Mouse (Mus musculus) lung, embryonic 14.5 days (tissue): Measurements from ENCODE around the gene Bag1. TPM values are rescaled to one million over a fixed set of nuclear protein-coding genes. Genes with fewer than 3 reads are reported as not detected.

Source experiments
- ATAC-seq: fragments of 200-750 bp; cut with Nextera tagmentation; 2 replicates; pipeline ENCODE4 v1.8.0; 2017; ENCODE audit warnings: mild to moderate bottlenecking, moderate TSS enrichment, moderate library complexity; ENCODE audit not compliant: insufficient read depth
- DNase-seq: peaks from one replicate; pipeline ENCODE4 v3.0.0-alpha.2; 2015
- H3K27ac ChIP-seq: fragments of 300-500 bp; sonication (generic); 2 replicates; pipeline ENCODE4 v1.5.1; 2014; ENCODE audit warnings: low read depth, mild to moderate bottlenecking, moderate library complexity
- H3K27me3 ChIP-seq: fragments of 300-500 bp; sonication (generic); 2 replicates; pipeline ENCODE4 v1.6.1; 2014; ENCODE audit warnings: low read length, control low read depth; ENCODE audit not compliant: insufficient read depth
- H3K36me3 ChIP-seq: fragments of 300-500 bp; sonication (generic); 2 replicates; pipeline ENCODE4 v1.6.1; 2014; ENCODE audit warnings: control low read depth; ENCODE audit not compliant: insufficient read depth
- H3K4me1 ChIP-seq: fragments of 300-500 bp; sonication (generic); 2 replicates; pipeline ENCODE4 v1.6.1; 2014; ENCODE audit warnings: antibody characterized with exemption, control low read depth; ENCODE audit not compliant: insufficient read depth
- H3K4me2 ChIP-seq: fragments of 300-500 bp; sonication (generic); 2 replicates; pipeline ENCODE4 v1.6.1; 2014; ENCODE audit warnings: mild to moderate bottlenecking
- H3K4me3 ChIP-seq: fragments of 300-500 bp; sonication (generic); 2 replicates; pipeline ENCODE4 v1.5.1; 2014; ENCODE audit warnings: low read depth, low read length
- H3K9ac ChIP-seq: fragments of 300-500 bp; sonication (generic); 2 replicates; pipeline ENCODE4 v1.6.1; 2014
- H3K9me3 ChIP-seq: fragments of 300-500 bp; sonication (generic); 2 replicates; pipeline ENCODE4 v1.6.1; 2016; ENCODE audit warnings: low read depth, low read length, control low read depth
- CTCF ChIP-seq: IDR thresholded peaks from 2 replicates; pipeline ENCODE4 v1.5.1; 2016; ENCODE audit warnings: antibody characterized with exemption, low read depth
- WGBS: fragments of 180-500 bp; shearing (Covaris S2); extraction: QIAGEN DNeasy Blood & Tissue Kit; methylation state at CpG from one replicate; pipeline ENCODE4 v1.1.7; 2014; 5-methylcytosine and 5-hydroxymethylcytosine counted together
- polyA plus RNA-seq: library from polyadenylated mRNA; unstranded; fragments of >200 nt; fragmentation: Nextera tagmentation; extraction: Ambion mirVana; gene quantifications from 2 replicates; pipeline ENCODE4 v1.2.1, GENCODE M21; 2014

Gene Bag1
- polyA plus RNA-seq, 1 experiment from 2014 or later, result 210 TPM

DNA sequence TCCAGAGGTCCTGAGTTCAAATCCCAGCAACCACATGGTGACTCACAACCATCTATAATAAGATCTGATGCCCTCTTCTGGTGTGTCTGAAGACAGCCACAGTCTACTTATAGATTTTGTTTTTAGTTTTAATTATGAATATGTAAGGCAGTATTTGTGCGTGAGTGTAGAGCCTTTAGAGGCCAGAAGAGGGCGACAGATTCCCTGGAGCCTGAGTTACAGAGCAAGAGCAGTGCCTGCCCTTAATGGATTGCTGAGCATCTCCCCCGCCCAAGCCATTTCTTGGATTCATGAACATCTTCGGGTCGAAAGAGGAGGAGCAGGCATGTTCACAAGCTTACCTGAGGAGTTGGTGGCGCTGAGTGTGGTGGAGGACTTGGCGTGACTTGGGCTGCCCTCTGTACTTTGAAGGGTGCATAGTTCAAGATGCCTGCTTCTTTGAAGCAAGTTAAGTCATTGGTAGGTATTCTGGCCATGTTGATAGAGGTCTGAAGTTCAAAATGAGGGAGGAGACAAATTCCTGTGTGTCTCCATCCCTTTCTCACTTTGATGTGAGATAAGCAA, 31.4 kb downstream of the Bag1 start:
- Histone ChIP-seq H3K4me2 (no peak overlapping the region), H3K27me3 (no peaks in the 10 kb centered on the region), H3K9ac (no peak overlapping the region), H3K36me3 (no peaks in the 10 kb centered on the region), H3K27ac (no peak overlapping the region), H3K9me3 (no peaks in the 10 kb centered on the region), H3K4me3 (no peak overlapping the region), H3K4me1 (no peaks in the 10 kb centered on the region)
- ATAC-seq (no peak), DNase-seq (no peak)
- no peak for TF ChIP-seq CTCF
- 94% methylated on average over 7 of the region's 7 CpGs for WGBS

DNA sequence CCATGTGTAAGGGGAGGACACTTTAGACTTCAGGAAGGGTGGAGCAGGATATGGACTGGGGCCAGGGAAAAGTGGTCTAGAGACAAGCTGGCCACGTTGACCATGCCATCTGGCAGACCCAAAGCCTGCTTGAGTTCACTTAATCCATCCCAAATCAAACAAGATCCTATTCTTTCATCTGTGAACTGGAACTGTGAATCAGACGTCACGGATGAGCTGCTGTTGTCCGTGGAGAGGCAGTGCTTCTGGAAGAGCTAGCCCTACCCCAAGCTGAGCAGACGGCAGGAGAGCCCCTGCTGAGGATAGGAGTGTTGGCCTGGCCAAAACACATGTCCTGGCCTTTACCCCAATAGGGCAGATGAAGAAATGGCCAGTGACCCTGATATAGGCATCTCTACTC, 32.1 kb downstream of the Bag1 start:
- H3K4me3 ChIP-seq, result no peak overlapping the region
- no peak for TF ChIP-seq CTCF
- no peak overlapping the region for H3K4me2 ChIP-seq
- no peak overlapping the region for H3K27ac ChIP-seq
- no peaks in the 10 kb centered on the region for H3K9me3 ChIP-seq
- no peak for DNase-seq
- no peak overlapping the region for H3K9ac ChIP-seq
- no peak for ATAC-seq
- no peaks in the 10 kb centered on the region for H3K36me3 ChIP-seq
- H3K4me1 ChIP-seq, result no peaks in the 10 kb centered on the region
- 64% methylated on average over 5 of the region's 5 CpGs for WGBS
- no peaks in the 10 kb centered on the region for H3K27me3 ChIP-seq

DNA sequence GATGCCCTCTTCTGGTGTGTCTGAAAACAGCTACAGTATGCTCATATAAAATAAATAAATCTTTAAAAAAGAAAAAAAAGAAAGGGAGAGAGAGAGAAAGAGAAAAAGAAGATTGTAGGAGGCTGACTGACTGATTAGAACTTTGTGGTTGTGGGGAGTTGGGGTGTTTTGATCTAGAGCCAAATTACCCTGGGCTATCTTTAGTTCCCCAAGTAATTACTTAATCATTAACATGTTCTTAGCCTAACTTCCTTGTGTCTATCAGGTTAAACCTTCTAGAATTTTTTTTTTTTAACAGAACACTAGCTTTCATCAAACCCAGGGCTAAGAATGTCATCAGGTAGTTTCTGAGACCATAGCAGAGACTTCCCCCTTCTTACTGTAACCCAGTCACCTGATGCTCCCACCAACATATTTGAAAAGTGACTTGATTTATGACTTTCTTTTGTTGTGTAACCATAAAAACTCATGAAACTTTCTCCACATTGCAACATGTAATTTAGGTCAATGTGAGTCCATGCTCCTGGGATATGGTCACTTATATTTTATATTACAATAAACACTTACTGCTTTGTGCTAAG, 33.7 kb downstream of the Bag1 start:
- Histone ChIP-seq H3K4me2 (no peak overlapping the region), H3K4me3 (no peak overlapping the region), H3K4me1 (no peaks in the 10 kb centered on the region), H3K9me3 (no peaks in the 10 kb centered on the region), H3K36me3 (no peaks in the 10 kb centered on the region), H3K9ac (no peak overlapping the region), H3K27me3 (no peaks in the 10 kb centered on the region), H3K27ac (no peak overlapping the region)
- ATAC-seq (no peak), DNase-seq (no peak)
- no peak for TF ChIP-seq CTCF

DNA sequence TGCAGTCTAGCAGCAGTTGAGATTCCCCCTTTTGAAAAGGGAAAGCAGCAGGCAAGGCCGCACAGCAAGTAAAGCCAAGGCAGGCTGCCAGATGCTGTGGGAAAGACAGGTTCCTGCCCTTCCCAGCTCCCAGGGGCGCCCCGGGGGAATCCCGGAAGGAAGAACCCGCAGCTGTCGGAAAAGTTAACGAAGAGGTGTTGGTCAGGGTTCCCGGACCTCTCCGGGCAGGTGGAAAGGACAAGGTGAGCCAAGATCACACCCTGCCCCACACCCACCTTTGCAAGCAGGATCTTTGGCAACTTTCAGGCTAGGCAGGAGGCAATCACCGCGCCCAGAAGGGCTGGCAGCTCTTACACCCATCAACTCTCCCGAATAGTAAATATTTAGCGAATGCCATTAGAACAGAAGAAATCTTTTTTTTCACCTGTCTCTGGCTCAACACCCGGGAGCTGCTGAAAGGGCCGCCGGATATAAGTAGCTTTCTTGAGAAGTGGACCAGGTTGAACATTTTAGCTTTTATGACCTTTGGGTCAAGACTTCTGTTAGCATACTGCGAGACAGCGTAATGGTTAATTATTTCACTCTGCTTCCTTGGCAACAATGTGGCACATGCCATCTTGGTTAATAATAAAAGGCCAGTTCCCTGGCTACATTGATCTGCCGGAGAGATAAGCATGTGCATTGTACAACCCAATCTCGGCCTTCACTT, 39.7 kb downstream of the Bag1 start:
- Histone ChIP-seq H3K9me3 (no peaks in the 10 kb centered on the region), H3K27ac (peak overlapping the region; percentile 63), H3K9ac (no peak overlapping the region), H3K36me3 (no peaks in the 10 kb centered on the region), H3K27me3 (no peaks in the 10 kb centered on the region), H3K4me2 (peak overlapping the region; percentile 7; the same call in 1 of the 2 replicates), H3K4me3 (no peak overlapping the region), H3K4me1 (no peaks in the 10 kb centered on the region)
- 27% methylated on average over 20 of the region's 20 CpGs for WGBS
- peak; percentile 70; the same call in 1 of the 2 replicates for ATAC-seq
- peak; percentile 53 for DNase-seq
- no peak for TF ChIP-seq CTCF

DNA sequence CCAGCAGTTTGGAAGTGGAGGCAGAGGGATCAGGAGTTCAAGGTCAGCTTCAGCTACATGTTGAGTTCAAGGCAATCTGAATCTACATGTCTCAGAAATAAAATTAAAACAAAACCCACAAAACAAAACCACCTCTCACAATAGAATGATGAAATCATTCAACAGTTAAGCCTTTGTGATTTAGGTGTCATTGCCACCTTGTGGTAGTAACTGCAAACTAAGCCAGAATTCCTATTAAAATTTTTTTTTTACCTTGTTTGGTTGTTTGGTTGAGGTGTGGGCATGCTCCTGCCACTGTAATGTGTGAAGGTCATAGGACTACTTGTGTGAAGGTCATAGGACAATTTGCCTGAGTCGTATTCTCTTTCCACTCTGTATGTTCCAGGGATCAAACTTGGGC, 41.8 kb downstream of the Bag1 start:
- no peak overlapping the region for H3K9ac ChIP-seq
- no peak overlapping the region for H3K4me2 ChIP-seq
- 43% methylated on average over 1 of the region's 1 CpGs for WGBS
- no peaks in the 10 kb centered on the region for H3K9me3 ChIP-seq
- DNase-seq (peak; percentile 78), ATAC-seq (no peak)
- no peak overlapping the region for H3K27ac ChIP-seq
- no peaks in the 10 kb centered on the region for H3K4me1 ChIP-seq
- no peaks in the 10 kb centered on the region for H3K36me3 ChIP-seq
- TF ChIP-seq CTCF, result peak; percentile 68
- H3K4me3 ChIP-seq, result no peak overlapping the region
- H3K27me3 ChIP-seq, result no peaks in the 10 kb centered on the region

DNA sequence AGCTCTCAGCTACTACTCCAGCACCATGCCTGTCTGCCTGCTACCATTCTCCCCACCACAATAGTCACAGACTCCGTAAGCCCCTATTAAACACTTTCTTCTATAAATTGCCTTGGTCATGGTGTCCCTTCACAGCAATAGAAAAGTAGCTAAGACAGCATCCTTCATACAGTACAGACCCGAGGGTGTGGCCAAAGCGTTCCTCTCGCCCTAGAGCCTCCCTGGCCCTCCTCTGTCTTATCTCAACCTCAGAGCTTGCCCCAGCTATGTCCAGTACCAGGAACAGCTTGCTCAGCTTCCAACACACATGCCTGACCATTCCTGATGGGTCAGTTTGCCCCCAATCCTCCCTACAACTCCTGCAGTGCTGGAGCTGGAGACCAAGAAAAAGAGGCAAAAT, 47.5 kb downstream of the Bag1 start:
- no peak overlapping the region for H3K4me2 ChIP-seq
- DNase-seq, result no peak

DNA sequence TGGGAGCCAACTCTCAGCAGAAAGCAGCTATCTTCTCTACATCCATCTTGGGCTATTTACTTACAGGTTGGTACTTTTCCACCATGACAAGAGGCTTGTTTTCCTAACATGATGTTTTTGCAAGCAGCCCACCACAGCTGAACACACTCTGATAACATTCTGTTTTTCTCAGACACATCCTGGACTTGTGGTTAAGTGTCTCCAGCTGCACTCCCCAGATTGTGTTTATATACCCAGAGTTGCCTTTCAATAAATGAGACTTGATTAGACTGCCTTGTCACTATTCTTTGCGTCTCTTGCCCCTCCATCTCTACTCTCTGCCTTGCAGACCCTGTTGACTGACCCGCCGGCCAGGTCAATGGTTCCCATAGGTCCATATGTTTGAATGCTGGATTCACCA, 48.0 kb downstream of the Bag1 start:
- DNase-seq (no peak), ATAC-seq (no peak)
- Histone ChIP-seq H3K36me3 (no peaks in the 10 kb centered on the region), H3K27me3 (no peaks in the 10 kb centered on the region), H3K4me2 (no peak overlapping the region), H3K9me3 (no peaks in the 10 kb centered on the region), H3K4me3 (no peak overlapping the region), H3K4me1 (no peaks in the 10 kb centered on the region), H3K9ac (no peak overlapping the region), H3K27ac (no peak overlapping the region)
- TF ChIP-seq CTCF, result no peak
- 87% methylated on average over 3 of the region's 3 CpGs for WGBS

More for the DNA sequence above, 47.5 kb downstream of the Bag1 start:
- Histone ChIP-seq H3K27me3 (no peaks in the 10 kb centered on the region), H3K36me3 (no peaks in the 10 kb centered on the region), H3K4me1 (no peaks in the 10 kb centered on the region), H3K9ac (no peak overlapping the region), H3K9me3 (no peaks in the 10 kb centered on the region), H3K27ac (no peak overlapping the region), H3K4me3 (no peak overlapping the region)
- no peak for TF ChIP-seq CTCF
- ATAC-seq, result no peak
- 84% methylated on average over 4 of the region's 4 CpGs for WGBS
